Mouse (Mus musculus): ENCODE measurements around the gene Plce1.

- peak; percentile 100 for TF ChIP-seq CTCF (IDR thresholded peaks at IDR 0.05; ENCODE audit: low read depth)
- 0 out of 2 replicates have a peak, but pooled peaks have one; percentile 50 for TF ChIP-seq EP300 (IDR thresholded peaks at IDR 0.05; ENCODE audit: low read depth)
Measured at GRCm38 (mm10) chr19:38818766-38819426, 338.0 kb downstream of the Plce1 start, which contains the start of gene Noc3l.
